Mouse (Mus musculus) hematopoietic stem cell, adult 5-6 weeks (primary cell): Measurements from ENCODE around the gene Arsb. TPM values are rescaled to one million over a fixed set of nuclear protein-coding genes. Genes with fewer than 3 reads are reported as not detected.
A peak's percentile ranks its signal among the peaks of the same experiment; 100 is the strongest.

Experiments used
- ATAC-seq, 2 experiments: fragments of 125-278 bp in 1 of 2; replicated peaks in 1 of 2; 2 replicates each; pipeline ENCODE4 v1.8.0; 2016 to 2017; ENCODE audit warnings: inconsistent platforms in 2 of 2, mild to moderate bottlenecking in 2 of 2, moderate number of reproducible peaks in 2 of 2, low read depth in 1 of 2, moderate TSS enrichment in 1 of 2; ENCODE audit not compliant: low FRiP score in 2 of 2, poor library complexity in 2 of 2, severe bottlenecking in 2 of 2, insufficient read depth in 1 of 2, low TSS enrichment in 1 of 2
- total RNA-seq: library from RNA; stranded (forward); fragments of 172-1452, 232-1000 nt; gene quantifications from 2 replicates; pipeline ENCODE4 v1.2.3, GENCODE M21; 2017

The Arsb gene
- total RNA-seq, 1 experiment from 2014 or later = 13.8 TPM

GRCm38 (mm10) chr13:93897943-93898826 is 126.8 kb downstream of the Arsb start:
- peak; percentile 30 to 35; a peak in 3 of 4 replicates for ATAC-seq

- no peak for ATAC-seq
Measured at GRCm38 (mm10) chr13:93899378-93900256, 128.2 kb downstream of the Arsb start.

GRCm38 (mm10) chr13:93900934-93901626 is 129.7 kb downstream of the Arsb start:
- peak; percentile 7 to 66; a peak in 1 of 4 replicates for ATAC-seq

GRCm38 (mm10) chr13:93902126-93902525 is 130.7 kb downstream of the Arsb start:
- no peak for ATAC-seq

- no peak for ATAC-seq
Measured at GRCm38 (mm10) chr13:93906552-93907245, 135.3 kb downstream of the Arsb start.

- no peak for ATAC-seq
Measured at GRCm38 (mm10) chr13:93907971-93908370, 136.5 kb downstream of the Arsb start.

GRCm38 (mm10) chr13:93909847-93910246 is 138.4 kb downstream of the Arsb start:
- no peak for ATAC-seq

- ATAC-seq = no peak
Measured at GRCm38 (mm10) chr13:93911037-93911436, 139.6 kb downstream of the Arsb start.

- no peak for ATAC-seq
Measured at GRCm38 (mm10) chr13:93912326-93912915, 141.0 kb downstream of the Arsb start.

GRCm38 (mm10) chr13:93914206-93914605 is 142.8 kb downstream of the Arsb start:
- 0 out of 4 replicates have a peak, but pooled peaks of 1 of the 2 experiments have one; percentile 22 for ATAC-seq

- no peak for ATAC-seq
Measured at GRCm38 (mm10) chr13:93915641-93916570, 144.5 kb downstream of the Arsb start.

- no peak for ATAC-seq
Measured at GRCm38 (mm10) chr13:93919536-93919935, 148.1 kb downstream of the Arsb start.

GRCm38 (mm10) chr13:93920080-93920785 is 148.8 kb downstream of the Arsb start:
- no peak for ATAC-seq

GRCm38 (mm10) chr13:93920786-93921300 is 149.4 kb downstream of the Arsb start:
- no peak for ATAC-seq
